Mouse (Mus musculus) kidney, postnatal 10 days (tissue): Measurements from ENCODE around the gene Slc8a1.

Source experiments
- DNase-seq: peaks from one replicate; pipeline ENCODE4 v3.0.0; 2021; ENCODE audit warnings: mixed read lengths

Gene Slc8a1

DNA sequence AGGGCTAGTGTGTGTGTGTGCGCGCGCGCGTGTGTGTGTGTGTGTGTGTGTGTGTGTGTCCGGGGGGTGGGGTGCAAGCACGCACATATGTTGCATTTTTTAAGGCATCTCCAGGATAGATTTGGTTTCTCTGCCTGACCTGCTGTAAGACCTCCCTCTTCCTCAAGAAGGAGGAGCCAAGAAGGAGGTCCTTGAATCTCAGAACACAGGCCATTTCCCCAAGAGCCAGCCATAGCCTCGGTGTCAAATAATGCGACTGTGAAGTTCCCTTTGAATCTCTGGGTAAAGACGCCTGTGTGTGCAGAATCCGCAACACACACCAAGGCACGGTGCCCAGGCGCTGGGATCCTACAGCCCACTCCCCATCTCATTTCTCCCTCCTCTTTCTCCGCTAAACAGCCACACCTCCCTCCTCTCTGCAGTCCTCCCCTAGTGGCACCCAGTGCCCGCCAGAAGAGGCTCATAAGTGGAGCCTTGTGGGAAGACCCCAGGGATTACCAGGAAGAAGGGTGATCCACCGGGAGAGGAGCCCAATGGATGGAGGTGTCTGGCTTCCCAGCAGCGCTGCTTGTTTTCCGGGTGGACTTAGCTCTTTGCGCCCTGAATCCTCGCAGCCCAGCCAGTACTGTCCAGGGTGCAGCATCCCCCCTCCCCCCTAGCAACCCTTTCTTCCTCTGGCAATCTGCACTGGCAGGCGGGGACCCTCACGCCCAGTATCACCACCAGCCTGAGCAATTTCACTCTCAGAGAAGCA, 68.9 kb downstream of the Slc8a1 start:
- DNase-seq: peak; percentile 59

DNA sequence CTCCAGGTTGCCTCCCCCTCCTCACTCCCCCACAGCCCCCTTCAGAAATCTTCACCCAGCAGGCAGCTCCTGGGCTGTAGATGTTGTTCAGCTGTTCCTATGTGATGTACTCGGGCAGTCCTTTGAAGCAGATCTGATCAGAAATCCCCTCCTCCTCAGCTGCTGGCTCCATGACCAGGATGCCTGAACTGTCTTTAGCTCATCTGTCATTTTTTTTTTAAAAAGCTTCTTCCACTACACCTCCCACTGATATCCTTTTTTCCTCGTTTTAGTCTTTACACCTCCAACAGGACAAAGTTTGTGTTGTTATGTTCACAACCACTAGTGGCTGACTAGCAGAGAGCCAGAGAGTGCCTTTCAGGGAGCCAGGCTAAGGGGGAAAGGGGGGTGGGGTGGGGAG, 69.7 kb downstream of the Slc8a1 start:
- DNase-seq: no peak

DNA sequence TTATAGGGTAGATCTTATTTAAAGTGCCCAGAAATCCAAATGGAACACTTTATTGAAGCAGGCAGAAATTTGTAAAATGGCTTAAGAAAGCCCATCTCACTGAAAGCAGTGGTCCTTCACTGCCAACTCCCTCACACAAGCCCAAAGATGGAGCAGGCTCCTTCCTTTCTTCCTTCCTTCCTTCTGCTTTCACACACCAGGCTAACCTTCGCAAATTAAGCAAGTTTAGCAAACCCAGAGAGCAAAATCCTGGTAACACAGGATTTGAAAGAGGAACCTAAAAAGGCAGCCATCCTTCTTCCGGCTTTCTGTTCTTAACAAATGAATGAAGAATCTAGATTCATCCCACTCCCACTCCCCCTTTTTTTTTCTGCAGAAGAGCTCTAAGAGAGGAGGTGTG, 70.2 kb downstream of the Slc8a1 start:
- no peak for DNase-seq

DNA sequence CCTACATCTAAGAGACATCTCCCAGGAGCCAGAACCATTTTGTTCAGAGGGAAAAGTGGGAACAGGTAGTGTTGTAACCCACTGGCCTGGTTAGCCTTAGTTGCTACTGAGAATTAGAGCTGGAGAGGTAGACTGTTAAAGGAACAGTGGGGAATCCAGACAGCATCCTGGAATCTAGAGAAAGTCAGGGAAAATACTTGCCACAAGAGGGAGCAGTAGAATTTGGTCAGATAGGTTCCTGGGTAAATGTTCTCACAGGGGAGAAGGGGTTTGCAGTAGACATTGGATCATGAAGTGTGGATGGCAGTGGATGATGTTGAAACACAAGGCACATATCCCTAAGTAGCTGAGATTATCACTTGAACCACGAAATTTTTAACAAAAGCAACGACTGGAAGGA, 71.6 kb downstream of the Slc8a1 start:
- DNase-seq: no peak

DNA sequence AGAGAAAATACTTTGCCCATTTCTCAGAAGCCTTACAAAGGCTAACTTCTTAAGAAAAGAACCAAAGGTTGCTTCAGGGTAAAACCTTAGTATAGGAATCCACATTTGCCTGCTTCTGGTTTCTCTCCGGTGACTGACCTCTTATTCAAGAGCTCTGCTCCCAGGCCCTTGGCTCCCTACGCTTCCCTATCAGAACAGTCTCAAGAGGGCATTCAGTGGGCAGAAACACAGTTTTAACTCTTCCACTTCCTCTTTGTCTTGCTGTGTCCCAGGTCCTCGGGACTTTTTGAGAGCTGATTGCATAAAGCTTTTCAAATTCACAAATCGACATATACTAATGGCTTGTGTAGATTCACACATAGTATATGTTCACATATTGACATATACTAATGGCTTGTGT, 73.3 kb downstream of the Slc8a1 start:
- DNase-seq: no peak

DNA sequence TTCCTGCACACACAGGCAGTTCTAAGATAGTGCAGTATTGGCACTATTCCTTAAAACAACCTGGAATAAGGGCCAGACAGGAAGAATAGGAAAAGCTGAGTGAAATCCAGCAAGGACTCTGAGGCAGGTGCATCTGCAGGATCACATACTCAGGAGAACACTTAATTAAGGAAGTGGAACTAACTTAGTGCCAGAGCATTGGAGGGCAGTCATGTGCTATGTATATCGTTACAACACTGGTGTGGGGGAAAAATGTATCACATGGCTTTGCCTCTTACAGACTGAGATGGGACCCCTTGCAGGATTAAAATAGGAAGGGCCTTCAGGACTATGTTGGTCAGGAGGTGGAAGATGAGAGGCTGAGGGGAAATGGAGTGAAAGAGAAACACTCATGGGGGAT, 80.3 kb downstream of the Slc8a1 start:
- no peak for DNase-seq

DNA sequence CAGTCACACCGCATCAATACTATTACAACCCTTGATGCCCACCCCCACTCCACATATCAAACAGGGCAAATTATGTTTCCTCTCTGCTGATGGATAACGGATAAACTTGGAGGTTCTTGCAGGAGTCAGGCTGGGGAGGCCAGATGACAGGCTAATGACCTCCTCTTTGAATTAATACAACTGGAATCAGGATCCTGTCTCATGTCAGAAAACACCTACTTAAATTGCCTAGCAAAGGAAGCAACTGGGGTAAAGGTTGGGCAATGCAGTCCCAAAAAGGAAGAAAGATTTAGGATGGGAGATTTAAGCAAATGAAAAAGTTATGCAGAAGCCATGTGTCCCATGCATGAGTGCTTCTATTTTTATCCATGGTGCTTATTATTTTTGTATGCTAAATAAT, 83.6 kb downstream of the Slc8a1 start:
- no peak for DNase-seq

DNA sequence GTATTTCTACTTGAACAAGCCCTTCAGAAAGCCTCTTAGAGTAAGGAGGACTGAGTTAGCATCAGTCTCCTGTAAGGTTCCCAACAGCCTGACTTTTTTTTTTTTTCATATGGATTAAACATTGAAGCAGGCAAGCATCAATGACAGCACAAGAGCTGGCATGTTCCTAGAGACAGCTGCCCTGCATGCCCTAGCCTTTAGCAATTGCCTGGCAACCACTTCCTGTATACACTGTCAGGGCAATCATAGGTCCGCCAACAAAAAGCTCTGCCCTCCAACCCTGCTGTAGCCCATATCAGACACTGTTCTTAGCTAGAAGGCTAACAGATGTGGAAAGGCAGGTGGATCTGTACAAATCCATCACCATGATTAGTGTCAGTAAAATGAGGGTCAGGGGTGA, 85.2 kb downstream of the Slc8a1 start:
- no peak for DNase-seq

DNA sequence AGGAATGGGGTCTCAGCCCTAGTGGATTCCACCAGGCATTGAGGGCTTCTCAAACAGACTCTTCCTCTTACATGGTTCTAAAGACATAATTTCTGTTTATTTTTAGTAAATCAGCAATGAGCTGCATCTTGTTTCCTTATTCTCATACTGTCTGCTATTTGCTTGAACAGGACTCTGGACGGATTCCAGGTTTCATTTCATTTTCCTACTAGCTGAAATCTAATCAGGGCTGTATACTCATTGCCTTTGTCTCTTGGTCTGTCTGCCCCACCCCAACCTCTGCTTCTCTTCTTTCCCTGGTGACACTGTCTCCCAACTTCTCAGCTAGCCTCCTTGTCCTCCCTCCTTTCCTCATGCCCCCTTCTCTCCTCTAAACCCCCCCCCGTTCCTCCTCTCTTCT, 101.4 kb downstream of the Slc8a1 start:
- no peak for DNase-seq

DNA sequence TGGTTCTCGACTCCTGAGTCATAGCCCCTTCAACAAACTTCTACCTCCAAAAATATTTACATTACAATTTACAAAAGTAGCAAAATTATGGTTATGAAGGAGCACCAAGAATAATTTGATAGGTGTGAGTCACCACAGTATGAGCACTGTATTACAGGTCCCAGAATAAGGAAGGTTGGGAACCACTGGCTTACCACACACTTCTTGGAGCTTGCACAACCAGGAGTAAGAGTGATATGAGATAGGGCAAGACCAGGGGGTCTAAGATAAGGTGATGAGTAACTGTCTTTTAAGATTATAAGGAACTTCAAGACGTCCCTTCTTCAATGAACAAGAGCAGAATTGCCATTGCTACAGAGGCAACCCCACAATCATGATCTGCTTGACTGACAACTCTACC, 107.7 kb downstream of the Slc8a1 start:
- DNase-seq: no peak

DNA sequence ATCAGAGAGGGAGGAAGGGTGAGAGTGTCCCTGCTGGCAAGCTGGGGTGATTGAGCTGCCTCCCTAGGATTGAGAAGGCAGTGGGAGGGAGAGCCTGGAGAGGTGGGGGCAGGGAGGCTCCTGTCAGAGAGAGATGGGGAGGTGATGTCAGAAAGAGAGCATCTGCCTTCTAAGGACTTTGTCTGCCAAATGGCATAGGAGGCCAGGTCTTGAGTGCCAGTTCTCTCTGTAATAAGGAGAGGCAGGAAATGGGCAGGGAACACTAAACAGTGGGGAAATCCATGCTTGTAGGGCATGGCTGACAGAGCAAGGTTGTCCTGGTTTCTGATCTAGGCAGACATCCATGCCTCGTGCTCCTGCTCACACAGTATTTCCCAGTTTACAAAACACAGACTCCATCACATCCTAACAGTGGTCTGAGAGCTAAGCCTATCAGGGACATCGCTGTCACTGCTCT, 117.0 kb downstream of the Slc8a1 start:
- DNase-seq: peak; percentile 15

DNA sequence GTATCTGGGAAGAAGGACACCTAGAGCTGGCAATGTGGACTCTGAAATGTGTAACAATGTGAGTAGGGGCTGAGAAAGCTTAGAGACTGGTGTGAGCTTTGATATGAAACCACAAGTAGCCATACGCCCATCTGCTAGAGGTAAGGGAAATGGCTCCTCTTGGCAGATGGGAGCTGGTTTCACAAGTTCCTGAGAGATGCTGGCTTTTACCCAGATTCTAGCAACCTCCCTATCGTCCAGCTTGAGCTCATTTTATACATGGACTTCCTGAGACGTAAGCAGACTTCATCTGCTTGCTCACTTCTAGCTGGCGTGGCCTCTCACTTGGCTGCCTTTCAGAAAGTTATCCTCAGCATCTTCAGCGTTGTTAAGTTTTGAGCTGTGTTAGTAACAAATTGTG, 119.7 kb downstream of the Slc8a1 start:
- peak; percentile 15 for DNase-seq

DNA sequence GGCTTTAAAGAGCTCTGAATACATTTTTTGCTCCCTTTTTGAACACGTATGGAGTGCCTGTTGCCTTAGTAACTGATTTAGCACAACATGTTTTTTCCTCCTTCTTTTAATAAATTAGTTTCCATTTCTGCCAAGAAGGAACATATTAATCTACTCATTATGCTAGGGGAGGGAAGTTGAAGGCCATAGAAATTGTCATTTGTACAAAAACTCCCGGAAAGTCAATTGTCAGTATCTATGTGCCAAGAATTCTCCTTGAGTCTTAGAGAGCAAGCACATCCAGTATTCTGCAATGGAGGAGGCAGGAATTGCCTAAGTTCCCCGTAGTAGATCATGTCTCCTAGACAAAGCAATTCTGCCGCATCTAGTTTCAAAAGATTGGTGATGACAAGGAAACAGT, 121.9 kb downstream of the Slc8a1 start:
- DNase-seq: no peak

DNA sequence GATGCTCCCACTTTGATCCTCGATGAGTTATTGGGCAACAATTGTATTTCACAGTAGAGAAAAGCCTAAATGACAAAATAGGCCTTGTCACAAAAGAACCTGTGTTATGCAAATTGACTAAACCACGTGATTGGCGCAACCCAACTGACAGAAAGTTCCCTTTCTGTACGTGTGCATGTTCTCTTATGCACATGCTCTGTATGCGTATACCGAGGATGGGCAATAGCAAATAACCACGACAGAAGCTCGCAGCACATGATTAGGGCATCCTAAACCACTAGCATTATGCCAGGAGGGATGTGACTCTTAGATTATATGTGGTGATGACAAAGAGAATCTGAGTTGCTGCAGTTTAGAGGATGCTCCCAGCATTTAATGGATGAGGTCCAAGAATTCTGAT, 122.8 kb downstream of the Slc8a1 start:
- no peak for DNase-seq

DNA sequence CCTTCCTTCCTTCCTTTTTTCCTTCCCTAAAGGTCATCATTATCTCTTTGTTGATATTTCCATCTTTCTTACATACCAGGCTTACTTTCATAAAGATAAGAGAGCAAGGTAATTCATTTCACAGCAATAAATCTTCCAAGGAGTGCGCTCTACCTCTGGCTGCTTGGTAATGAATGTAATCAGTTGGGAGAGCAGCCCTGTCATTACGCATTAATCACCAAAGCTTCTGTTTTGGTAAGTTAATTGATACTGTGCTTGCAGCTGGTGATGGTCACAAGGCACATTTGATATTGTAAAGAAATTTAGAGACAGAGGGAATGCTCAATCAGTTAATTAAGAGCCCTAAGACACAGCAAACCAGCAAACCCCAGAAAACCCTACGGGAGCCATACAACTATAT, 130.7 kb downstream of the Slc8a1 start:
- DNase-seq: no peak

DNA sequence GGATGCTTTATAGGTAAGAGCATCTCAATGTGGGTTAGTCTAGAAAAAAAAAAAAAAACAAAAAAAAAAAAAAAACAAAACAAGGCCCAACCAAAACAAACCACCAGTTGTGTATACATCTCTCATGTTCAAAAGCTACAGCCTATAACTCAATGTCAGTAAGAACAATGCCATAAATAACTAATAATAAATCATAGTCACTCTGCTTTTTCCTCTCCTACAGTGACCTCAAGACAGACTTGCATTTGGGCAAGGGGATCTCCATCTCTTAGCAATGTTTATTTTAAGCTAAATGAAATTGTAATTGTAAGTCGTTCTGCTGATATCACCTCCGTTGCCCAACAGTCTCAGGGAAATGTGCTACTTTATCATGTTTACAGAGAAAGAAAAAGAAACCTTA, 132.1 kb downstream of the Slc8a1 start:
- DNase-seq: no peak

DNA sequence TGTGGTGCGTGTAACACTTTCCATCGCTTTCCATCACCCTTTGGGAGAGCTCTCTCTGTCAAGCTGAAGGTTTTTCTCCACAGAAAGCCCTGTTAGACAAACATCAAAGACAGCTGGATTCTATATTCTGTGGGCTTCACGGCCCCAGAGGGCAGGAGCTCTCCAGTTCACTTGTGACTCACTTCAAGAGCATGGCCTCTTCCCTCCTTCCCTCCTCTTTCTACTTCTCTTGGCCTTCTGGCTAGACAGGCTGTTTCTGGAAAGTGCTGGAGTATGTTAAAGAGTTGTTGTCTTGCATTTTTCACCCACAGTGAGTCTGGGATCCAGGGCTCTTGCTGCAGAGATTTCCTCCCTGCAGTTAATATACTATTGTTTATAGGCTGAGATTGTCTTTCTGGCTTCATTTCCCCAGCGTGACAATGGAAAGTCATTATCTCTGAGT, 132.9 kb downstream of the Slc8a1 start:
- peak; percentile 32 for DNase-seq

DNA sequence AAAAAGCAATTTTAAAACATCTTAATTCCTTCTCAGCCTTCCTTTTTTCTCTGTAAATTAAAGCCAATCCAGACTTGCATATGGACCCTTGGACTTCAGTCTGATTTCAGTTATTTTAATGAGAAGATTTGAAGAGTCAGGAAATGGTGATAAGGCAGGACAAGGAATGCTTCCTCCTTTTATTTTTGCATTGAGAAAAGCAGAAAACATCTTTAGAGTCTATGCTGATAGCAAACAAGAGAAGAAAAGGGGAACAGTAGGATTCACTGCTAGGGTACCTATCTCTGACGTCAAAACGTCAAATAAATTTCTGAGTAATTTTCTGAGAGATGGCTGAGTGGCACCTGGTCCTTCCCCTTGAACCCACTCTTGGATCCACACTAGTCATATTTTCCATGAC, 139.1 kb downstream of the Slc8a1 start:
- DNase-seq: no peak

DNA sequence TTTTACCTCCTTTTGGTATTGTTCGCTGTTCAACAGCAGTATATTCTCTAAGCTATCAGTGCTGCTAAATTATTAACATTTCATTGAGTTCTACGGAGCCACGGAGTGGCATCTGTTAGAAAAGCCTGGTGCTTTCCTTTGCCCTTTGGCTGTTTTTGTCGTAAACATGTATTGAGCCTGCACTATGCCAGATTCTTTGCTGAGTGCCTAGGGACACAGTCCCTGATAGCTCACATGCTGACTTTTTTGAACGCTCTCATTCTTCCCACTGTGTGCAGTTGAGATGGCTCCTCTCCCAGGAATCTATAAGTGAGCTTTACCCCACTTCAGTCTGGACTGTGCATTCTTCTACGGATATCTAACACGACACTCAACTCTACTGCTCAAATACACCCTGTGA, 148.4 kb downstream of the Slc8a1 start:
- no peak for DNase-seq

DNA sequence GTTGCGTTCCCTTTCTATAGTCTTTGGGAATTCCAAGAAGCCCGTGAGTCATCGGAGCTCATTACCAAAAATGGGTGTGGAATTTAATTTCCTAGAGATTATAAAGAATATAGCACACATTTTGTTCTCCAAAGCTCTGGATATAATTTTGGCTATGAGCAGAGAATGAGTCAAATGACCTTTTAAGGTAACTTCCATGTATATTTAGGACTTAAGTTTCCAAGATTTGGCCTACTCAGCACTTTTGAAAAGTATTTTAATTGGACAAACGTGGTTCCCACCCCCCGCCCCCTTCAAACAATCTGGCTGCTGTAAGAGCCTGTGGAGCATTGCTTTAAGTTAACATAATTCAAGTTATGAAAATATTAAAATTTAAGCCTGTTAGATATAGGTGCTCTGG, 151.4 kb downstream of the Slc8a1 start:
- no peak for DNase-seq

DNA sequence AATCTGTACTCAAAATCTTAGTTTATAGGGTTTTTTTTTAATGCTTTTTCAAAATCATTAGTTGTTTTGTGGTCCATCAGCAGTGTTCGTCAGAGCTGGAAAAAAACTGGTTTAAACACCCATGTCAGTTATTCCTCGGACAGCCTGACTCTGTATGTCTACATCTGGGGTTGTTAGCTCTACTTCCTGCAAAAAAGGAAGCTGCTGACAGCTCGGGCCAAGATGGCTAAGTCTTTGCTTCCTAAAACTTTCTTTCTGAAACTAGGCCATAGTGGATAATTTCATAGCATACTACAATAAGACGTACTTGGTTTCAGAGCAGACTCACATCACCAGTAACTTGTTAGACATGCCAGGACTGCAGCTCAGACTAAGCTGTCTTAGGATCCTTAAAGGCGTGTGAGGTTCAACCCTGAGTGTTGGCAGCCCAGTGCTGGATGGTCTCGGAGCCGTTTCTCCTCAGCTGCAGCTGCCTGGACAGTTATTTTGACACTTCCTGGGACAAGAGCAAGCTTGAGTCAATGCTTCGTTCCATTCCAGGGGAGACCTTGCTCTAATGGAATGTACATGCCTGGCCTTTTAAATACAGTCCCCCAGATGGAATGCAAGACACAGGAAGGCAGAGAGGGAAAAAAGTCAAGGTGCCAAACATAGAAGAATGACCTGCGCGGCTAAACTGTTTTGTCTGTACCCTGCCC, 158.3 kb downstream of the Slc8a1 start:
- peak; percentile 29 for DNase-seq

DNA sequence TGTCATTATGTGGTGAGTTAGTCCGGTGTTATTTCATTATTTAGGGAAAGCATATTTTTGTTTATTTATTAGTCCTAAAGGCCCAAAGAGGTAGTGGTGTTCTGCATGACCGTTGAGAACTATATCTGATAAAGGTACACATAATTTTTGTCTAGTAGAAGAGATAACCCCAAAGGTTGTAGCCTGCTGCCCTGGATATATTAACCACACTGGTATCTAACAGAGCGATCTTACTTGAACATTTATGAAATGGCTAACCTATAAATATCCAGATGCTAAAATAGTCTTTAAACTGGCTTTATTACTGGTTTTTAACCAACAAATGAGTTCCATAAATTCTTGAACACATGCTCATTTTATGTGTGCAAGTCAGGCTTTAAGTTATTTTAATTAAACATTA, 161.3 kb downstream of the Slc8a1 start:
- DNase-seq: no peak

DNA sequence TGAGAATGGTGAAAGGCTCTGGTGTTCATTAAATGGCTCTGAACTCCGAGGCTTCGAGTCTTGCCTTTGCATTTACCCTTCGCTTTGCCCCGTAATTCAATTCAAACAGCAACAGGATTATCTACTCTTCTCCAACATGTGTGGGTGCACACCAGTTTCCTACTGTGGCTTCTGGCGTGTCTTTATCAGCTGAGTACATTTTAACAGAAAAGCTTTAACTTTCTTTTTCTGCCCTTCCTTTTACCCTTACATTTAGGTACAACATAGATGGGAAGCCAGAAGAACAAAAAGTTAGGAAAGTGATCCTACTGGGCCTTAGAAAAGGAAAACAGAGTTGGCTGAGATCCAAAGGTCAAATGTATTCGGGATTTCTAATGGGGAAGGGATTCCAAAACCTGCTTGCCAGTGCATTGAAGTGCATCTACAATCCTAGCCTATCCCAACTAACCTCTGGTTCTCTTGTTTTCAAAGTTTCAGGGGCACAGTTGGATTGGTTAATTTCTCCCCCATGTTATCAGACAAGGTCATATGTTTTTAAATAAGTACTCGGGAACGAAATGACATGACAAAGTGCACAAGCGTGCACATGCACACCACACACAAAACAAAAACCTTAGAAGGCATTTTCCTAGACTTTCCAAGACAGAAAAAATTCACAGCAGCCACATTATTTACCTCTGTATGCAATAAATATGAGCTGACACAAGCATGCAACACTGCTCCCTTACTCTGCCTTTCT, 172.4 kb downstream of the Slc8a1 start:
- no peak for DNase-seq
